Mouse (Mus musculus) adrenal gland, postnatal 14 days (tissue): ENCODE measurements around the gene Cd36. TPM values are rescaled to one million over a fixed set of nuclear protein-coding genes. Genes with fewer than 3 reads are reported as not detected.
"Not testable (repeated sequence)": the region's sequence is repeated elsewhere in the genome, so short reads cannot be mapped to it uniquely, and the experiment has no call there.

Experiments
- DNase-seq: peaks from one replicate; pipeline ENCODE4 v3.0.0; 2021; ENCODE audit warnings: mixed read lengths
- long read RNA-seq, 2 experiments: library from polyadenylated mRNA; stranded (forward); transcript quantifications; one replicate each; pipeline ENCODE4 v2.0.0; 2021
- total RNA-seq: library from RNA; stranded (reverse); gene quantifications from 2 replicates; pipeline ENCODE4 v1.2.3, GENCODE M21; 2021

The Cd36 gene
- total RNA-seq: 980 and 1,147 TPM in 2 replicates
- long read RNA-seq, experiment 1, transcript Cd36-201 (15 exons, 3,016 nt): minor isoform, 17 of 211 reads
- long read RNA-seq, experiment 1, transcript Cd36-204 (15 exons, 3,399 nt): major isoform, 29 of 211 reads
- long read RNA-seq, experiment 1, partial matches to known transcripts: 128 of 211 reads
- long read RNA-seq, experiment 1, other reads (novel, unspliced or antisense): 31 of 211 reads
- long read RNA-seq, experiment 2, transcript Cd36-204 (15 exons, 3,399 nt): minor isoform, 14 of 251 reads
- long read RNA-seq, experiment 2, transcript Cd36-201 (15 exons, 3,016 nt): major isoform, 20 of 251 reads
- long read RNA-seq, experiment 2, partial matches to known transcripts: 159 of 251 reads
- long read RNA-seq, experiment 2, other reads (novel, unspliced or antisense): 52 of 251 reads

- DNase-seq: no peak
Measured at GRCm38 (mm10) chr5:17888598-17888997, at the start of gene Cd36. Gene Cd36, minus strand, starts transcription at chr5:17888801.

GRCm38 (mm10) chr5:17934501-17934900, 45.9 kb upstream of the Cd36 start:
- DNase-seq: no peak

DNA sequence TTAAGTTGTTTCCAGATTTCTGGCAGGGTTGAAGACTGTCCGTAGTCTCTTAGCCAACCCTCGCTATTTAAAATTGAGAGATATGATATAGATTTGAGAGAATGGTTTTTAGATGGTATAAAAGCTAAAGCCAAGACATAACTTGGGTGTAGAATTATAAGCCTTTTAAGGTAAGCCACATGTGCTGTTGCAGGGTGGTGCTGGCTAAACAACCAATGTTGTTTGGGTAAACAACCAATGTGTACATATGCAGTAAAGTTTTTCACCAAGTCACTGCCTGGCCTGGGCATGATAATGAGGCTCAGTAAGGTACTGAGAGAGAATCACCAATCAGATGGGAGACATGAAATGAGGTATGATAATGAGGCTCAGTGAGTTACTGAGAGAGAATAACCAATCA, 43.0 kb upstream of the Cd36 start:
- DNase-seq: not testable (repeated sequence)

- DNase-seq: no peak
Measured at GRCm38 (mm10) chr5:17929006-17929567, 40.5 kb upstream of the Cd36 start.

DNA sequence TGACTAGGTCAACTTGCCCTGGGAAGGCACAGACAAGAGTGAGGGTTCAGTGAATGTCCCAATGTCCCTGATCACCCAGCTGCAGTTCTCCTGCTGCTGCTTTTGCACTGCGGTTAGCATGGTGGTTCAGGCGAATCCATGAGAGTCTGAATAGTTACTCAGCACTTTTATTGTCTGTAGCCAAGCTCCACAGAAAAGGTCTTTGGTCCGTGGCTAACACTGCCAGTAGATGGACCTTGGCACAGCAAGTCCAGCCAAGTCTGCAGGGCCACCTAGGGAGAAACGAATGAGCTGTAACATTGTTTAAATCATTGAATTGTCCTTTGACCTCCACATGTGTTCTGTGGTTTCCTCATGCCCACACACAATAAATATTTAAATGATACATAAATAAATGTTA, 39.9 kb upstream of the Cd36 start:
- peak; percentile 17 for DNase-seq

GRCm38 (mm10) chr5:17924085-17924518, 35.5 kb upstream of the Cd36 start:
- DNase-seq: peak; percentile 12

GRCm38 (mm10) chr5:17923648-17924047, 35.0 kb upstream of the Cd36 start:
- DNase-seq: no peak

- DNase-seq: peak; percentile 21
Measured at GRCm38 (mm10) chr5:17918966-17919365, 30.4 kb upstream of the Cd36 start.

- DNase-seq: no peak
Measured at GRCm38 (mm10) chr5:17904766-17905165, 16.2 kb upstream of the Cd36 start.

DNA sequence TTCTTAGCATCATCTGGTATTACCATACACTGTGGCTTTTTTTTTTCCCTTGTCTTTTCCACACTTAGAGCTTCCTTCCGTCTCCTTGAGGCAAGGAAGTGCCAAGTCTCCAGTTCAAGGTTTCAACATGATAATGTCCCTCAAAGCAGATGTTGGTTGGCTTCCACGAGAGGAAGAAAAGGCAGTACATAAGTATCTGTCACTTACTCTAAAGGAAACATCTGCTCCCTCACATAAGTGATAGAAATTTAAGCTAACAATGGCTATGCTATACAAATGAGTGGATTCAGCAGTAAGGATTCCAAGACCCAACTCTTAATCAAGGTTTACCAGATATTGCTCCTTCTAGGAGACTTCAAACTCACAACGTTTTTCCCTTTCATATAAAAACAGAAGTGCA, 10.3 kb upstream of the Cd36 start:
- no peak for DNase-seq

GRCm38 (mm10) chr5:17897641-17898040, 9.0 kb upstream of the Cd36 start:
- DNase-seq: not testable (repeated sequence)

GRCm38 (mm10) chr5:17893577-17894172, 5.1 kb upstream of the Cd36 start:
- peak; percentile 7 for DNase-seq

- DNase-seq: no peak
Measured at GRCm38 (mm10) chr5:17889291-17889690, 690 bp upstream of the Cd36 start.

GRCm38 (mm10) chr5:17886377-17886776, 2.2 kb downstream of the Cd36 start:
- no peak for DNase-seq

GRCm38 (mm10) chr5:17883357-17883875, 5.2 kb downstream of the Cd36 start:
- no peak for DNase-seq

DNA sequence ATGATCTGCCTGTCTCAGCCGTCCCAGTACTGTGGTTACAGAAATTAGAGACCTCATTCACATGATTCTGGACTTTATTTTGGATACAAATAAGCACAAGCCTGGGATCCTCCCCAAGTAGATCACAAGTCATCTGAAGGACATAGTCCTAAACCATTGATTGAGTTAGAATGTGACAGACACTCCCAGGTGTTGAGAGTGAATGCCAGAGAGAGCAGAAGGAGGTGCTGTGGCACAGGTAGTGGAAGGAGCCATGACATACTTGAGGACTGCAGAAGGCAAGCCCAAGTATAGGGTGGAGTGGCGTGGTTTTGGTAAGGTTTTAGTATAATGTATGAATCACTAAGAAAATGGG, 7.1 kb downstream of the Cd36 start:
- no peak for DNase-seq

DNA sequence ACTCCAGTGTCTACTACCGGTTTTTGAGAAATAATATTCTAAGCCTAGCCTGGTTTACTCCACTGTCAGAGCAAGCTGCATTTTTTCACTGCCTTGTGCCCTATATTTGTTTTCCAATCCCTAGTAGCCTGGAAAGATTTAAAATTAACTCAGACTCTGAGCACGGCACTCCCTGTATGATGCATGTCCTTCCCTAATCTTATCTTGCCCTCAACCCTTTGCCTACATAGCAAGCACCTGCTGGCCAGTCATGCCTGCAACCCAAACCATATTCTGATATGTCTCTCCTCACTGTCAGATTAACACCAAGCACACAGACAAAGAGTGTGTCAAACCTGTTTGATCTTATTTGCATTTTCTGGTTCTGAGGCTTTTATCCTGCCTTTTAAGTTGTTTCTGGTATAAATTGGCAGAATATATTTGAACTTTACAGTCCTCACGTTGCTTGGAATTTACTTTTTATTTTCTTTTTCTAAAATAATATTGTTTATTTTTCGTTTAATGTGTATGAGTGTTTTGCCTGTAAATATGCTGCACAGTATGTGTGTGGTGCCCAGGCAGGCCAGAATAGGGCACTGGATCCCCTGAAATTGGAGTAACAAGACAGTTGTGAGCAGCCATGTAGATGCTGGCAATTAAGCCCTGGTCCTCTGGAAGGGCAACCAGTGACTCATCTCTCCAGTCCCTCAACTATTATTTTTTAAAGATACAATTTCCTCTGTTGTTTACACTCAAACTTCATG, 7.6 kb downstream of the Cd36 start:
- no peak for DNase-seq

GRCm38 (mm10) chr5:17879924-17880323, 8.7 kb downstream of the Cd36 start:
- DNase-seq: no peak

DNA sequence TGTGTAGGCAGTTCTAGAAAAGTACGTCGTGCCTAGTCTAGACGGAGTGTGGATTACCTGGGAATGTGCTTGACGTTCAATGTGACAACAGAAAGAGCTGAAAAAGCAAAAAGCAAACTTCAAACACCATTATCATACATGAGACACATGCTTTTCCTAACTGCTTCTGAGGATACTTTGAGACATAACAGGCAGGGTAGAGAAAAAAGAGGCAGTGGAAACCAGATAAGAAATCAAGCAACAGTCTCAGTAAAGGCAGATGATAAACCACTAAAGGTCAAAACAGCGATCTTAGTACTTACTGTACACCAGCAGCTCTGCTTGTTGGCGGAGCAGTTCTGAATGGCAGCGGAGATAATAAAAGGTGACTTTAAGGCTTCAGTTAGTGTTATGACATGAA, 11.6 kb downstream of the Cd36 start:
- no peak for DNase-seq

GRCm38 (mm10) chr5:17876637-17877036, 12.0 kb downstream of the Cd36 start:
- peak; percentile 61 for DNase-seq

DNA sequence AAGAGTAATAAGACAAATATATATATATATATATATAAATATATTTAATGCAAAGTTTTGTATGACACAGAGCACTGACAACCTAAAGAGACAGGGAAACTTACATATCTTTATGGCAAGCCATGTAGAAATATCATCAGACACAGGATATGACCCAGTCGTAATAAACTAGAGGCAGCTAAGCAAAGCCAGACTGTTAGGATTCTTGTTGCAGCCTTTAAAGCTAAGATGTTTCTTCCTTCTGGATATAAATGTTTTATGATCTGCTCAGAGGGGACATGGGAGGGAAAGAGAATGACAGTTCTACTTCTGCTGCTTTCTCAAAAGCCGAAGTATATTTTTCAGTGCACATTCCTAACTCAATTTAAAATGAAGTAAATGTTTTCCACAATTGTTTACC, 14.3 kb downstream of the Cd36 start:
- no peak for DNase-seq

GRCm38 (mm10) chr5:17865432-17865831, 23.2 kb downstream of the Cd36 start:
- no peak for DNase-seq

GRCm38 (mm10) chr5:17863085-17863484, 25.5 kb downstream of the Cd36 start:
- DNase-seq: peak; percentile 21
